Mouse (Mus musculus): ENCODE results near the gene Mtr.
A peak's percentile ranks its signal among the peaks of the same experiment; 100 is the strongest.

Mtr gene

DNA sequence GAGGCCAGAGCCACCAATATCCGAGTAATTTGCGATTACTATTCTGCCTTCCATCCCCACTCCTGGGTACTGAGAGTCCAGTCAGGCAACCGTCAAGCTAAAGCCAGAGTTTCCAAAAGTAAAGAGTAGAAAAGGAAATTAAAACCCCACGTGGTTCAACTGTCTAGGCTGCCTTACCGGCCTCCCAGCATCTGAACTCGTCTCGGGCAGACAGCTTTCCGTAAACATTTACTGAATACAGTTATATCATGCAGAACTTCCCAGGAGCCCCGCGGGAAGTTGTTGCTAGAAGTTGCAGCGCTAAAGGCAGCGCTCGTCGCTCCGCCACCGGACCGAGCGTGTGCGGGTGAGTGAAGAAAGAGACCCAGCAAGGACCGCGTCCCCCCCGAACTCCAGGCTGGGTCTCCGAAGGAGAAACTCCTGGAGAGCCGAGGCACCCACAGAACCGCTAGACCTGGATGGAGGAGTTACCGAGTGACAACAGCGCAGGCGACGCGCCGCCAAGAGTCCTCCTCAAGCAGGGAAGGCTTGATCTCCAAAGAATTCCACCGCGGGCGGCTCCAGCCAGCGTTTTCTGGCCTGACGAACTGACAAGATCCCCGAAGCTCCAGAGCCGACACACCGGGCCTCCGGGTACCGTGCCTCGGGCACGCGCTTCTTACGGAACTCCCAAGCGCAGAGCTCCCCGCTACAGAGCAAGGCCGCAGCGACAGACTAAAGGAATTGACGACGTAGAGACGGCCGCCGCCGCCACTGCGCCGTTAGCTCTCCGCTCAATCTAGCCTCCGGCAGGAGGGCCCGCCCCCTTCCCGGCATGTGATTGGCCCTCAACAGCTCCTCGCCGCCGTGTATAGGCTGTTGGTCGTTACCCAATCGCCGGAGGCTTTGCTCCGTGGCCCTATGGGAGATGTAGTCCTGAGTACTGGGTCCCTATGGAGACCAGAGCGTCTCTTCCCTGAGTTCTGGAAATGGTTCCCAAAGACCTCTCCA, at the start of gene Mtr:
Gene Mtr, minus strand, starts transcription at position 723 of the 990 bp plus-strand sequence.
- peak; percentile 98 to 99 for DNase-seq

DNA sequence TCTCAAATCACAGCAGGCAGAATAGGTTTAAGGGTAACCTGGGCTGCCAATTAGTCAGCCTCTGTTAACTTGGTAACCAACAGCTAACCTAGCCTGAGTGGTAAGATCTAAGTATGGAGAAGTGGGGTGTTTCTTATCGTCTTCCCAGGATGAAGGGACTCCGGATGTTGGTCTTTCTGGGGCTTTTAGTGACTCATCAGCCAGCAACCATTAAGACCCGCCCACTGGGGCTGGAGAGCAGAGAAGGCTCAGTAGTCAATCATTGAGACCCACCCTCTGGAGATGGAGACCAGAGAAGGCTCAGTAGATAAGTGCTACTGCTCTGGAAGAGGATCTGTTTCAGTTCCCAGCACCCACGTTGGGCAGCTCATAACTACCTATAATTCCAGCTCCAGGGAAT, 49.4 kb upstream of the Mtr start:
- no peak for DNase-seq

DNA sequence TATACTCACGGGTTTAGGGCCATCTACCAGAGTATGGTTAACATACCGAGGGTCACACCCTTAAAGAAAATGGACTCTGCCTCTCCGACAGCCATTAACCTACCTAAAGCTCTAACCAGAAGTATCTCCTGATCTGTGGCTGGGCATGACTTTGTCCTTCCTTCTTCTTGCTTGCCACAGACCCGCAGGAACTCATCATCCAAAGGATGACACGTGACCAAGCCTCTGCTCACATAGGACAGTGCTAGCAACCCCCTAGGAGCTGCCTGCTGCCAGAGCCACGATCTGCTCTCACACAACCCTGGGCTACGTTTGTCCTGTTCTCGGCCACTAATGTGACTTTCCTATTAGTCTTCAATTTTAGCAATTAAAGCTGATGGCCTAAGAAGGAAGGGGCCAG, 47.6 kb upstream of the Mtr start:
- DNase-seq: no peak

DNA sequence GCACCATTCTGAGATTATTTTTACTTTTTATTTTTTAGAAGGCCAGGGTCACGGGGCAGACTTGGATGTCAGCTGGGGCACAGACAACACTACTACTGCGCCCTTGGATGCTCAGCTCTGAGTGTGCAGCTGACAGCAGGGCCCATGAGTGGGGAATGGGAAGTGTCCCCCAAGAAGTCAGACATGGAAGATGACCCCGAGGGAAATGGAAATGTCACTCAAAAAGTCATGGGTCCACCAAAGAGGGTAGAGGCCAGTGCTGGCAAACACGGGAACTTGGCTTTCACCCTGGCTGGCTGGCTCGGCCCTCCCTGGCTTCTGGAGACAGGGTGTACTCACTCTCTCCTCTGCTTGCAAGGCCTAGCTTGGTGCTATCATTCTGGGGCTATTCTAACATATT, 47.1 kb upstream of the Mtr start:
- no peak for DNase-seq

DNA sequence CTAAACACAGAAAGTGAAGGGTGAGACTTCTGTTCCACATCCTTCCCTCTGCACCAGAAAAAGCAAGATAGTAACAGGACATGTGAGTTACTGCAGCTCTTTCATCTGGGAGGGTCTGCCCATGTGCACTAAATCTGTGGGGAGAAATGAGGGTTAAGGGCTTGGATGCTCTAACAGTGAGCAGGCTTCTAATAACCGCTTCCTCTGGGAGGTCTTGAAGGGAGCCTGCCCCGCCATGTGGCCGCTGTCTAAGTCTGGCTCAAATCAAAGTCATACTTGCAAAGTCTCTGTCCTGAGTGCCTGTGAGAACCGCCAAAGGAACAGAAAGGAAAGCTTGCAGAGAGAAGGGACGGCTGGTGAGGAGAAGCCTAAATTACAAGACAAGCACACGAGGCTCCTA, 39.9 kb upstream of the Mtr start:
- DNase-seq: no peak

DNA sequence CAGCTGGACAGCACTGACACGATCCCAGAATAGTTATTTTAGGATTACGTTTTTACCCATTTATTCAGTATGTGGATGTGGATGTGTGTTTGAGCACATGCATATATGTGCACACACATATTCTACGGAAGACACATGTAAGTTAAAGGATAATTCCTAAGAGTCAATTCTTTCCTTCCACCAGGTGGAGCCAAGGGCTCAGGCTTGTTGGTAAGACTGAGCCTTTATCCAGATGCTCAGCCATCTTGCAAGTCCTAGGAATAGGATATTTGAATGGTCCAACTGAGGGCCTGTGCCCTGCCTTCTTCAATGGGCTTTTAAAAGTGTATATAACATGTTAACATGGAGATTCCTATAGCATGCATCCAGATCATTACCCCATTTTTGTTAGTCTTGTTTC, 38.8 kb upstream of the Mtr start:
- DNase-seq: peak in 1 of 2 experiments; percentile 46

DNA sequence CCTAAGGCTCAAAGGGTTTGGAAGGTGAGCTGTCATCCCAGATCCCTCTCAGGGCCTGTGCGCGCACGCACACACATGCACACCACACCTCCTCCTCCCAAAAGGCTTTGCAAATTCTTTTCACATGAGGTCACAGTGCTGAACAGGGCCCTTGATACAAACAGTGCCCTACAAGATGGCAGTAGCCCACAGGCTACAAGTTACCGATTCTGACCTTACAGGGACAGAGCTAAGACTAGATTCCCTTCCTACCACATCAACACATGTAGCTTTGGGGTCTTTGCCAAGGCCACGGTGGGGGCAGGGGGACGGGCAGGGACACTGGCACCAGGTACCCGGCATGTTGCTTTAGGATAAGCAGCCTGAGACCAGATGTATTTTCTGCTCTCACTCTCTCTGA, 35.9 kb upstream of the Mtr start:
- no peak for DNase-seq

DNA sequence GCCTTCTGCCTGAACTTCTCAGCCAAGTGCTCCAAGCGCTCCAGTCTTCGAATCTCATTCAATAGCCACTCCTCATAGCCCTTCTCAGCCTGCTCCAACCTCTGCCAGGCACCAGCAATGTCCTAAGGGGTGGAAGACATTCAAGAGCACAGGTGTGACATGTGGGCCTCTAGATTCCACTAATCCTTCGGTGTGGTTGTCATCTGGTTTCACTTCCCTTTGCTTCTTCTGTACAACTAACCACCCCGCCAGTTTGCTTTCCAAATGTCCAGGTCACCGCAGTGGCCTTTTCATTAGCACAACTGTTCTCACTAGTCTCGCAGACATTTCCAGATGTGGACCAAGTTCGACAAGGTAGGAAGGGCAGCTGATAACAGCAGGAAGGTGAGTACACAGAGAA, 32.8 kb upstream of the Mtr start:
- DNase-seq: no peak

DNA sequence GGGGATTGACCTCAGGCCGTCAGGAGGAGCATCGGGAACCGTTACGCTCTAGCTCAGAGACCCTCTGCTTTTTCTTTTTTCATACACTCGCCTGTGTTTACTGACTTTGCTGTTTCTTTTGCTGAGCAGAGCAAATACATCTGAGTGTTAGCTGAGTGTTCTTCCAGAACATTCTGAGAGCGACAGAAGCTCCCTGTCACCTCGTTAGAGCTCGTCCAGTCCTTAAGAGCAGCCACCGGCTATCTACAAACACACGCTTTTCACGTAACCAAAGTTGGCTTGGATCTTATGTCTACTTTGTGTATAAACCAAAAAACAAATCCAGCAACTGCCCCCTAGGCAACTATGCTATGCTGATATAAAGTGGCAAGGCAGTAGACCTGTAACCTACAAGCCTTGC, 26.6 kb upstream of the Mtr start:
- DNase-seq: no peak

DNA sequence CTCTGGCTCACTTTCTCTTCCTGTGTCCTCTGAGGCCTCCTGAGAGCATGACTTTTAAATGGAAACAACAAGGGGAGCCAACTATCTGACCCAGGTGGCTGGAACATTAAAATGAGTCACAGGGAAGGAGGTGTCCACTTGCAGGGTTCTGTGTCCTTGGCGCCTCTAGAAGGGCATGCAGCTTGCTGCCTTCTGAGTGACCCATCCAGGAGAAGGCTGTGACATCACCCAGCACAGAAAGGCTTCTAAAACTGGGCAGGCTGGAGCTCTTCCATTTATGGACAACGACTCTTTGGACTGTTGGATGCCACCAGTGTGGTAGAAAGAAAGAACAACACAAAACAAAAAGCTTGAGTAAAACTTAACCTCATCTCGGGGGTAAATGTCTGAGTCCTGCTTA, 25.9 kb upstream of the Mtr start:
- DNase-seq: peak; percentile 29 to 81

DNA sequence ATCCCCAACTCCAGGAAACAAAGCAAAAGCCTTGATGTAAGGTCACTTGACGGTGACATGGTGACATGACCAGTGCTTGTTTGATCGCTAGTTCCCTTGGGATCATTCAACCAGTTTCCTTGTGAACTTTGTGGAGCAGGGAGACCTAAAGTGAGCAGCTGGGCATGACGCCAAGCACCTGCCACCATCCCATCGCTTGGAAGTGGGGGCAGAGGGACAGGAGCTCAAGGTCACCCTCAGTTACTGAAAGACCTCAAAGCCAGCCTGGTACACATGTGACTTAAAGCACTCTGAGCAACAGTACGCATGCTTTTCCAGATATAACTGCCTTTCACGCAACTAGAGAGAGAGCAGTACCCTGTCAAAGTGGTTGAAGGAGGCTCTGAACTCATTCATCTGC, 16.8 kb upstream of the Mtr start:
- DNase-seq: peak; percentile 20 to 66

DNA sequence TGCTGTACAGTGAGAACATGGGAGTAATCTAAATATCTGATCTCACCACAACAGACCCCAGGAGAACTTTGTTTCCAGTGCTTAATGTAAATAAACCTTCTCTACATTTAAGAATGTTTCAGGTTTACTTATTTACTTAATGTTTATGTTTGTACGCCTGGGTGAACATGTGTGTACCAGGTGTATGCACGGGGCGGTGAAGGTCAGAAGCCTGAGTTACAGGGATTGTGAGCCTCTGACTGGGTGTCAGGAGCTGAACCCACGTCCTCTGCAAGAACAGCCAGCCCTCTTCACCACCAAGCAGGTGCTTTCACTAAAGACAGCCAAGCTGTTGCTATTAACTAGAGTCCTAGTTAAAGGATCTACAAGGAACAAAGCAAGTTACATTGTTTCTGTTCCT, 16.3 kb upstream of the Mtr start:
- DNase-seq: peak in 1 of 2 experiments; percentile 52

DNA sequence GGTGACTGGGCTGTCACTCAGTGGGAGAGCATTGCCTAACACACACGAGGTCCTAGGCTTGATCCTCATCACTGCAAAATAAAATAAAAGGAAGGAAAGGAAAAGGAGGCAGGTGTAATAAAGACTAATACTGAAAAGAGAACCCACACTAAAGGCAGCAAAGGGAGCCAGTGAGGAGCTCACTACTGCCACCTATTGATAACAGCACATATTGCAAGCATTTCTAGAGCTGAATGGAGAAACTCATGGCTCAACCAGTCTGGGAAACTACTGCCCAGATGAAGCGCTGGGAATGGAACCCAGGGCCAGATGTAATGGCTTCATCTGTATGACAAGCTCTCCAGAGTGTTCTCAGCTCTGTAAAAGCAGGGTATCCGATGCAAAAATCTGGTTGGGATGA, 15.0 kb upstream of the Mtr start:
- peak in 1 of 2 experiments; percentile 41 for DNase-seq

DNA sequence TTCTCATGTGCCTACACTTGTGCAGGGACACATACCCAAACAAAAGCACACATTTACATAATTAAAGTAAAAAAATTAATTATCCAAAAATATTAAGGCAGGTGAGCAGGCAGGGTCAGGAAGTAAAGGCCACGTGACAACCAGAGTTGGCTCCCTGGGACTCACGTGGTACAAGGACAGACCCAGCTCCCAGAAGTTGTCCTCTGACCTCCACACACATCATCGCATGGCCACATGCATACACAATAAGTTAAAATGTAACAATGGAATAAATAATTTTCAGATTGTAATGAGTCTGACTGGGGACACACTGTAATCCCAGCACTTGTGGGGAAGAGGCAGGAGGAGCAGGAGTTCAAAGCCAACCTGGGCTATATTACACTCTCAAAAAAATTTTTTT, 10.1 kb upstream of the Mtr start:
- peak in 1 of 2 experiments; percentile 18 for DNase-seq

DNA sequence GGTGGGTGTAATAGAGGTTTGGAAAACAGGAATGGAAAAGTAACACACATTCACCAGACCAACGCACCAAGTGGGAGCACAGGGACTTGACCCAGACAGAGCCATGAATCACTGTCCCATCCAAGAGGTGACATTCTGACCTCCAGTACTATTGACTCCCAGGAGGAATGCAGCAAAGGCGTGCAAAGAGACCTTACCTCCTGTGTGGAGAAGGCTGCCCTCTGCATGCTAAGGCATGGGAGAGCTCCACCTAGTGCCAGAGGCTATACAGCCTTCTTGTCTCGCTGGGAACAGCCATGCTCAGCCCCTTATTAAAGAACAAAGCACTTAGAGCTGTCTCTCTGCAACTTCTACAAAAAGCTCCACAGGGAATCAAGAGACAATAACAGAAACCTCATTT, 9.2 kb upstream of the Mtr start:
- peak in 1 of 2 experiments; percentile 45 for DNase-seq

DNA sequence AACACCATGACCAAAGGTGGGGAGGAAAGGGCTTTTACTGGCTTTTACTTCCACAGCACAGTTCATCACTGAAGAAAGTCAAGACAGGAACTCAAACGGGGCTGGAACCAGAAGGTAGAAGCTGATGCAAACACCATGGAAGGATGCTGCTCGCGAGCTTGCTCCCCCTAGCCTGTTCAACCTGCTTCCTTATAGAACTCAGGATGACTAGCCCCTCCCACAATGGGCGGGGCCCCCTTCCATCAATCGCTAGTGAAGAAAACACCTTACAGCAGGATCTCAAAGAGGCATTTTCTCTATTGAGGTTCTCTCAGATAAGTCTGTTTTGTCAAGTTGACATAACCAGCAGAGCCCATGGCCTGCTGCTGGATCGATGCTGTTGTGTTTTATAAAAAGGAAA, 6.1 kb upstream of the Mtr start:
- no peak for DNase-seq

DNA sequence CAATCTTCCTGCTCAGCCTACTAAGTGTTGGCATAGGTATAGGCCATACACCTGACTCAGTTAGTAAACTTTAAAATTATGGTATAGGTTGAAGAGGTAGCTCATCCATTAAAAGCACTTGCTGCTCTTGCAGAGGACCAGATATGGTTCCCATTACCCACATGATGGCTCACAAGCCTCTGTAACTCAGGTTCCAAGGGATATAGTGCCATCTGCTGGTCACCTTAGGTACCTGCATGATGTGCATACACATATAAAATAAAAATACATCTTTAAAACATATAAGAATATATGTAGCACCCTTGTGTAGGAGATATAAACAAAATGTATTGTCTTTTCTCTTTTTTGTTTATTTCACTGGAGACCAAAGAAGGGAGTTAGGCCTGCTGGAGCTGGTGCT, 3.6 kb upstream of the Mtr start:
- DNase-seq: no peak

DNA sequence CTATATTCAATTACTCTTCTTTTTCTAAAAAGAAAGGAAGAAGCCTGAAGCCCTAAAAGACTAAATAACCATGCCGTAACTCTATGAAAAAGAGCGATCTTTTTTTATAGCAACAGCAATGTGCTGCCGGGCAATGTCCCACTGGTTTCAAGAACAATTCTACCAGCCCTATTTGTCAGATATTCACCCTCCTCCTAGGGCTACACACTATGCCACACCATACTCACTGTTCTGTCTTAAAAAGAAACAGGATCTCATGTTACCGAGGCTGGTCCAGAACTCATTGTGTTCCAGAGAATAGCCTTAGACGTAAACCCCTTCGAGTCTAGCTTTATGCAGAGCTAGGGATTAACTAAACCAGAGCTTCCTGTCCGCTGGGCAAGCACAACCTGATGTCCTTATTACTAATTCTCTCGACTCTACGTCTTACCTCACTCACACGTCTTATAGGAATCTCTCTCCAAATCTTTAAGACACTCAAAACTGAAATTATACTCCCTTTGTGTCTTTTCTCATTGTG, 982 bp downstream of the Mtr start:
- DNase-seq: no peak

DNA sequence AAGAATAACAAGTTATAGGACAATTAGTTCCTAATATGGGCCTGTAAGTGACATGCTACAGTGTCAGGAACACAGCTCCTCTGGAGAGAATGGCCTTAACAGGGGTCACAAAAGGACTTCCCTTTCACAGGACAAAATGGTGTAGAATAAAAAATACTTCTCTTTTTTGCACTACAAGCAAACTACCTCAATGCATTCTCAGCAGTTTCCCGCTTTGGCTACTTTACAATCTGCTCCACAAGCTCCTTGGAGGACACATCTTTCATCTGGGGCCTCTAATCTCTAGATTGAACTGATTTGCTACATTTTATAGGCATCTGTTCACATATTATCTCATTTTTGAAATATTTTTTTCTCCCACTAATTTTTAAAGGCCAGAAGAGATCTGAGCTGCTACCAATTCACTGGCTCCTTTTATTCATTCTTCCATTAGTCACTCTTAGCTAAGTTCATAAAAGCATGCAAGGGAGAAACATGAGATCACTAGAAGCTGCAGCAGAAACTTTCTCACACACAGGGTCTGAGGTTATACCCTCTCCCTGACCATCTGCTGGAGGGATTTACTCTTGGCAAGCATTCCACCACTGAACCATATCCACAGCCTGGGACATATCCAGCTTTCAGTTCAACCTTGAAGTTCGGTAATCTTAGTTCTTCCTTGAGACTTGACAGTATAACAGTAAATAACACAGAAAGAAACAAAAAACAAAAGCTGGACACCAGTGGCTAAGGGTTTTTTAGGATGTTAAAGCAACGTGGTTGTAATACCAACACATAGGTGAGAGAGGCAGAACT, 1.8 kb downstream of the Mtr start:
- DNase-seq: no peak

DNA sequence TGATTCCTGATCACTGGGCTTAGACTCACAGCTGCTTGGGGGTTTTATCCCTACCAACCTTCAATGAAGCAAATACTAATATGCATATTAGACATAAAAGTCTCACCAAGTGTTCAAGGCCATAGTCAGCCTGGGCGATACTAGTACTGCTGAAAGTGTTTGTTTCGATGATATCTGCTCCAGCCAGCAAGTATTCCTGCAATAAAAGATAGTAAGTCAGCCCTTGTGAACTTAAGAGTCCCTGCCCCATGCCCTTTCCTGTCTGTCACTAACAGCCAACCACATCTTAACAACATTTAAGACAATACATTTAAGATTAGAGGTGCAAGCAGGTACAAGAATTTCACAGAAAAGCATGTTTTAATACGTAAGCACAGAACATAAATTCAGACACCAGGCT, 7.4 kb downstream of the Mtr start:
- no peak for DNase-seq

DNA sequence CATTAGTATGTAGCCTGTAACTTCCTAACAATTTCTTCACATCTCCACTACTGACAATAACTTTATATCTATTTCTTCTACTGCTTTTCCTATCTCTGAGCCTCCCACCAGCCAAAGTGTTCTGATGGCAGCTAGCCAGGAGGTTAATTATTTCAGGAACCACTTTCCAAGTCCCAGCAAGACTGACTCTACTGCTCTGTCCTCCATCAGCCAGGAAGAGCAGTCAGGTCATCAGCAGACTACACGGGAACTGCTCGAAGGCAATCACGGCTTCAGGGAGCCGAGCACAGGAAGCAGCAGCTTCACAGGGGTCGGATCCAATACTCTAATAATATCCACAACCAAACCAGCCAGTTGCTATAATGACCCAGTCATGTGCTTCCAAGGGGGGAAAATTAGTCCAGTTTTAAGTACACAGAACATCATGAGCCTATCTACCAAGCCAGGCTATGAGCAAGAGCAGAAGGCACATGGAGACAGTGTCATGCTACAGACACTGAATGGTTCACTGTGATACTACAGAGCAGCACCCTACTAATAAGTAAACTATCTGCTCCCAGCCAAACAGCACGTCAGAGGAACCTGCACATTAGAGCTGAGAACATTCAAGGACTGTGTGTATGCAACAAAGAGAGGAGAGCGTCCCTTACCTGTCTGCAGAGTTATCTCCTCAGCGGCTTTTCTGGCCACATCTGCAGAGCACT, 8.6 kb downstream of the Mtr start:
- DNase-seq: peak in 1 of 2 experiments; percentile 26

DNA sequence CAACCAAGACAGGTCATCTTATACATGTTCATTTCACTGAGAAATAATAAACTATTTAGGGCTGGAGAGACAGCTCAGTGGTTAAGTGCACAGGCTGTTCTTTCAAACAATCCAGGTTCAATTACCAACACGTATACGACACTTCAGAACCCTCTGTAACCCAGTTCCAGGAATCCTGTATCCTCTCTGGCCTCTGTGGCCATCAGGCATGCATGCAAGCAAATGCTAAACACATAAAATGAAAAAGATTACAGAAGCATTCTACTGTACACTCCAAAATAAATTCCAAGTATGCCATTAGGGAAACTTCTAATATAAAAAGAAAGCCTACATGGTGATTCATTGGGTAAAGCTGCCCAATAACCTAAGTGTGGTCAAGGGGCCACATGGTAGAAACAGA, 12.0 kb downstream of the Mtr start:
- DNase-seq: no peak

DNA sequence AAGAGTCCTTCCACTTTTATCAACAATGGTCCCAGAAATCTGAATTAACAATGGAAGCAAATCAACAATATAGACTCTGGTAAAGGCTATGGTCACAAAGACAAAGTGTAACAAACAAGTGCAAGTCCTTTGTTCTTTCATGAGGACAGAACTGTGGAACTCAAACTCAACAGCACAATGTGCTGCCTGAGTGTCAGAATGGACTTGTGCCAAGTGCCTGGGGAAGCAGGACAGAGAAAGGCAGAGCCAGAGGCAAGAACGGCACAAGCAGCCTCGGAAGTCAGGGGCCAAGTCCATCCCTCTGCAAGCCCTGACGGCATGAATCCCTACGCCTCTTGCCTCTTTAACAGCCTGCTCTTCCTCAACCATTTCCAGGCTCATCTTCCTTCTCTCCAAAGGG, 13.9 kb downstream of the Mtr start:
- DNase-seq: no peak
